Mouse (Mus musculus): ENCODE data around the gene Pithd1. TPM values are rescaled to one million over a fixed set of nuclear protein-coding genes. Genes with fewer than 3 reads are reported as not detected.
A peak's percentile ranks its signal among the peaks of the same experiment; 100 is the strongest.

Gene Pithd1
- polyA plus RNA-seq, 1 experiment from 2014 or later, result 45.9 TPM

GRCm38 (mm10) chr4:136022924-136023323 is 35.9 kb upstream of the Pithd1 start:
- no peaks in the 10 kb centered on the region for H3K27me3 ChIP-seq (ENCODE audit: control insufficient read depth, insufficient read depth, low read length)
- no peaks in the 10 kb centered on the region for H3K36me3 ChIP-seq (ENCODE audit: control insufficient read depth, insufficient read depth, low read length)
- no peak overlapping the region for H3K4me3 ChIP-seq (ENCODE audit: low read depth, low read length)
- H3K27ac ChIP-seq (ENCODE audit: low read length), result no peak overlapping the region
- peaks cover 9% of the 10 kb centered on the region; the same call in 1 of the 2 replicates for H3K4me1 ChIP-seq (ENCODE audit: control insufficient read depth, insufficient read depth, low read length)
- 94% methylated on average over 9 of the region's 9 CpGs for WGBS
- H3K9ac ChIP-seq (replicated peaks; ENCODE audit: low read depth, low read length), result no peak overlapping the region
- no peak overlapping the region for H3K4me2 ChIP-seq (replicated peaks; ENCODE audit: low read depth, low read length)
- no peaks in the 10 kb centered on the region for H3K9me3 ChIP-seq (ENCODE audit: control insufficient read depth, low read depth, low read length)
- no peak for ATAC-seq (ENCODE audit: insufficient number of reproducible peaks, insufficient read depth, low FRiP score, low read depth)

GRCm38 (mm10) chr4:136021549-136022047 is 34.5 kb upstream of the Pithd1 start, which contains the start of gene Eloa:
TSS of gene Eloa (minus strand) at chr4:136021763.
- Histone ChIP-seq H3K36me3 (ENCODE audit: control insufficient read depth, insufficient read depth, low read length) (no peaks in the 10 kb centered on the region), H3K4me2 (replicated peaks; ENCODE audit: low read depth, low read length) (peak within 1 kb of the TSS; percentile 78), H3K9ac (replicated peaks; ENCODE audit: low read depth, low read length) (peak within 1 kb of the TSS; percentile 85), H3K9me3 (ENCODE audit: control insufficient read depth, low read depth, low read length) (no peaks in the 10 kb centered on the region), H3K27ac (ENCODE audit: low read length) (peak within 1 kb of the TSS; percentile 56; the same call in 1 of the 2 replicates), H3K4me1 (ENCODE audit: control insufficient read depth, insufficient read depth, low read length) (peaks cover 9% of the 10 kb centered on the region; the same call in 1 of the 2 replicates), H3K4me3 (ENCODE audit: low read depth, low read length) (peak within 1 kb of the TSS; percentile 79), H3K27me3 (ENCODE audit: control insufficient read depth, insufficient read depth, low read length) (no peaks in the 10 kb centered on the region)
- under 1% methylated on average over 47 of the region's 48 CpGs for WGBS
- ATAC-seq (ENCODE audit: insufficient number of reproducible peaks, insufficient read depth, low FRiP score, low read depth), result peak; percentile 99

GRCm38 (mm10) chr4:136020743-136021548 is 33.9 kb upstream of the Pithd1 start:
- Histone ChIP-seq H3K36me3 (ENCODE audit: control insufficient read depth, insufficient read depth, low read length) (no peaks in the 10 kb centered on the region), H3K9me3 (ENCODE audit: control insufficient read depth, low read depth, low read length) (no peaks in the 10 kb centered on the region), H3K27ac (ENCODE audit: low read length) (peak overlapping the region; percentile 56; the same call in 1 of the 2 replicates), H3K4me1 (ENCODE audit: control insufficient read depth, insufficient read depth, low read length) (peaks cover 9% of the 10 kb centered on the region; the same call in 1 of the 2 replicates), H3K9ac (replicated peaks; ENCODE audit: low read depth, low read length) (peak overlapping the region; percentile 85), H3K4me2 (replicated peaks; ENCODE audit: low read depth, low read length) (peak overlapping the region; percentile 78), H3K4me3 (ENCODE audit: low read depth, low read length) (peak overlapping the region; percentile 79), H3K27me3 (ENCODE audit: control insufficient read depth, insufficient read depth, low read length) (no peaks in the 10 kb centered on the region)
- under 1% methylated on average over 62 of the region's 62 CpGs for WGBS
- peak; percentile 70; the same call in 1 of the 2 replicates for ATAC-seq (ENCODE audit: insufficient number of reproducible peaks, insufficient read depth, low FRiP score, low read depth)

GRCm38 (mm10) chr4:136016059-136016602 is 29.1 kb upstream of the Pithd1 start:
- 96% methylated on average over 3 of the region's 3 CpGs for WGBS
- ATAC-seq (ENCODE audit: insufficient number of reproducible peaks, insufficient read depth, low FRiP score, low read depth), result no peak
- Histone ChIP-seq H3K4me3 (ENCODE audit: low read depth, low read length) (no peak overlapping the region), H3K4me2 (replicated peaks; ENCODE audit: low read depth, low read length) (no peak overlapping the region), H3K27ac (ENCODE audit: low read length) (no peak overlapping the region), H3K4me1 (ENCODE audit: control insufficient read depth, insufficient read depth, low read length) (peaks cover 9% of the 10 kb centered on the region; the same call in 1 of the 2 replicates), H3K36me3 (ENCODE audit: control insufficient read depth, insufficient read depth, low read length) (peaks cover 20% of the 10 kb centered on the region; the same call in 1 of the 2 replicates), H3K9me3 (ENCODE audit: control insufficient read depth, low read depth, low read length) (no peaks in the 10 kb centered on the region), H3K9ac (replicated peaks; ENCODE audit: low read depth, low read length) (no peak overlapping the region), H3K27me3 (ENCODE audit: control insufficient read depth, insufficient read depth, low read length) (no peaks in the 10 kb centered on the region)

- Histone ChIP-seq H3K4me3 (ENCODE audit: low read depth, low read length) (no peak overlapping the region), H3K27me3 (ENCODE audit: control insufficient read depth, insufficient read depth, low read length) (no peaks in the 10 kb centered on the region)
- 92% methylated on average over 4 of the region's 4 CpGs for WGBS
Measured at GRCm38 (mm10) chr4:136010586-136010985, 23.5 kb upstream of the Pithd1 start.

GRCm38 (mm10) chr4:136008782-136009447 is 21.9 kb upstream of the Pithd1 start:
- Histone ChIP-seq H3K27me3 (ENCODE audit: control insufficient read depth, insufficient read depth, low read length) (no peaks in the 10 kb centered on the region), H3K4me3 (ENCODE audit: low read depth, low read length) (no peak overlapping the region), H3K9ac (replicated peaks; ENCODE audit: low read depth, low read length) (no peak overlapping the region), H3K4me2 (replicated peaks; ENCODE audit: low read depth, low read length) (no peak overlapping the region), H3K27ac (ENCODE audit: low read length) (no peak overlapping the region), H3K9me3 (ENCODE audit: control insufficient read depth, low read depth, low read length) (no peaks in the 10 kb centered on the region), H3K4me1 (ENCODE audit: control insufficient read depth, insufficient read depth, low read length) (no peaks in the 10 kb centered on the region), H3K36me3 (ENCODE audit: control insufficient read depth, insufficient read depth, low read length) (peaks cover 81% of the 10 kb centered on the region)
- 80% methylated on average over 8 of the region's 8 CpGs for WGBS
- ATAC-seq (ENCODE audit: insufficient number of reproducible peaks, insufficient read depth, low FRiP score, low read depth), result no peak

More at GRCm38 (mm10) chr4:136010586-136010985, 23.5 kb upstream of the Pithd1 start:
- no peaks in the 10 kb centered on the region for H3K9me3 ChIP-seq (ENCODE audit: control insufficient read depth, low read depth, low read length)
- H3K4me1 ChIP-seq (ENCODE audit: control insufficient read depth, insufficient read depth, low read length), result no peaks in the 10 kb centered on the region
- no peak overlapping the region for H3K9ac ChIP-seq (replicated peaks; ENCODE audit: low read depth, low read length)
- no peak overlapping the region for H3K4me2 ChIP-seq (replicated peaks; ENCODE audit: low read depth, low read length)
- H3K36me3 ChIP-seq (ENCODE audit: control insufficient read depth, insufficient read depth, low read length), result peaks cover 68% of the 10 kb centered on the region
- ATAC-seq (ENCODE audit: insufficient number of reproducible peaks, insufficient read depth, low FRiP score, low read depth), result no peak
- H3K27ac ChIP-seq (ENCODE audit: low read length), result no peak overlapping the region

GRCm38 (mm10) chr4:136006821-136007220 is 19.8 kb upstream of the Pithd1 start:
- Histone ChIP-seq H3K4me1 (ENCODE audit: control insufficient read depth, insufficient read depth, low read length) (no peaks in the 10 kb centered on the region), H3K4me3 (ENCODE audit: low read depth, low read length) (no peak overlapping the region), H3K27ac (ENCODE audit: low read length) (no peak overlapping the region), H3K36me3 (ENCODE audit: control insufficient read depth, insufficient read depth, low read length) (peaks cover 77% of the 10 kb centered on the region), H3K9me3 (ENCODE audit: control insufficient read depth, low read depth, low read length) (no peaks in the 10 kb centered on the region), H3K4me2 (replicated peaks; ENCODE audit: low read depth, low read length) (no peak overlapping the region), H3K27me3 (ENCODE audit: control insufficient read depth, insufficient read depth, low read length) (no peaks in the 10 kb centered on the region), H3K9ac (replicated peaks; ENCODE audit: low read depth, low read length) (no peak overlapping the region)
- 92% methylated on average over 3 of the region's 3 CpGs for WGBS
- ATAC-seq (ENCODE audit: insufficient number of reproducible peaks, insufficient read depth, low FRiP score, low read depth), result no peak

GRCm38 (mm10) chr4:136004921-136005320 is 17.9 kb upstream of the Pithd1 start:
- 80% methylated on average over 2 of the region's 2 CpGs for WGBS
- Histone ChIP-seq H3K9ac (replicated peaks; ENCODE audit: low read depth, low read length) (no peak overlapping the region), H3K27me3 (ENCODE audit: control insufficient read depth, insufficient read depth, low read length) (no peaks in the 10 kb centered on the region), H3K4me1 (ENCODE audit: control insufficient read depth, insufficient read depth, low read length) (no peaks in the 10 kb centered on the region), H3K4me3 (ENCODE audit: low read depth, low read length) (no peak overlapping the region), H3K4me2 (replicated peaks; ENCODE audit: low read depth, low read length) (no peak overlapping the region), H3K36me3 (ENCODE audit: control insufficient read depth, insufficient read depth, low read length) (peaks cover 60% of the 10 kb centered on the region), H3K27ac (ENCODE audit: low read length) (no peak overlapping the region), H3K9me3 (ENCODE audit: control insufficient read depth, low read depth, low read length) (no peaks in the 10 kb centered on the region)
- no peak for ATAC-seq (ENCODE audit: insufficient number of reproducible peaks, insufficient read depth, low FRiP score, low read depth)
